Mouse (Mus musculus) heart, embryonic 15.5 days (tissue): ENCODE measurements around the gene Cd300lf. TPM values are rescaled to one million over a fixed set of nuclear protein-coding genes. Genes with fewer than 3 reads are reported as not detected.
A peak's percentile ranks its signal among the peaks of the same experiment; 100 is the strongest.

Source experiments
- ATAC-seq: fragments of 200-750 bp; cut with Nextera tagmentation; replicated peaks from 2 replicates; pipeline ENCODE4 v1.8.0; 2017; ENCODE audit warnings: low read depth, moderate TSS enrichment; ENCODE audit not compliant: insufficient number of reproducible peaks, insufficient read depth, low FRiP score
- H3K27ac ChIP-seq: fragments of 300-500 bp; sonication (generic); 2 replicates; pipeline ENCODE4 v1.5.1; 2015; ENCODE audit warnings: mild to moderate bottlenecking, inconsistent platforms
- H3K27me3 ChIP-seq: fragments of 300-500 bp; sonication (generic); 2 replicates; pipeline ENCODE4 v1.6.1; 2015; ENCODE audit warnings: inconsistent platforms
- H3K36me3 ChIP-seq: fragments of 300-500 bp; sonication (generic); 2 replicates; pipeline ENCODE4 v1.6.1; 2015; ENCODE audit warnings: mild to moderate bottlenecking, inconsistent platforms
- H3K4me1 ChIP-seq: fragments of 300-500 bp; sonication (generic); replicated peaks from 2 replicates; pipeline ENCODE4 v1.6.1; 2015; ENCODE audit warnings: inconsistent platforms
- H3K4me2 ChIP-seq: fragments of 300-500 bp; sonication (generic); 2 replicates; pipeline ENCODE4 v1.6.1; 2015; ENCODE audit warnings: inconsistent platforms, mild to moderate bottlenecking, moderate library complexity
- H3K4me3 ChIP-seq: fragments of 300-500 bp; sonication (generic); 2 replicates; pipeline ENCODE4 v1.5.1; 2015; ENCODE audit warnings: mild to moderate bottlenecking, inconsistent platforms
- H3K9ac ChIP-seq: fragments of 300-500 bp; sonication (generic); 2 replicates; pipeline ENCODE4 v1.6.1; 2015; ENCODE audit warnings: mild to moderate bottlenecking, inconsistent platforms
- H3K9me3 ChIP-seq: fragments of 300-500 bp; sonication (generic); replicated peaks from 2 replicates; pipeline ENCODE4 v1.6.1; 2016; ENCODE audit warnings: inconsistent platforms
- WGBS: fragments of 180-500 bp; shearing (Covaris S2); methylation state at CpG from one replicate; pipeline ENCODE4 v1.1.7; 2015; ENCODE audit warnings: mixed read lengths; 5-methylcytosine and 5-hydroxymethylcytosine counted together
- polyA plus RNA-seq: library from polyadenylated mRNA; unstranded; fragments of >200 nt; fragmentation: Nextera tagmentation; extraction: Ambion mirVana; gene quantifications from 2 replicates; pipeline ENCODE4 v1.2.1, GENCODE M21; 2015

The Cd300lf gene
- polyA plus RNA-seq, 1 experiment from 2014 or later = 0.37 TPM

DNA sequence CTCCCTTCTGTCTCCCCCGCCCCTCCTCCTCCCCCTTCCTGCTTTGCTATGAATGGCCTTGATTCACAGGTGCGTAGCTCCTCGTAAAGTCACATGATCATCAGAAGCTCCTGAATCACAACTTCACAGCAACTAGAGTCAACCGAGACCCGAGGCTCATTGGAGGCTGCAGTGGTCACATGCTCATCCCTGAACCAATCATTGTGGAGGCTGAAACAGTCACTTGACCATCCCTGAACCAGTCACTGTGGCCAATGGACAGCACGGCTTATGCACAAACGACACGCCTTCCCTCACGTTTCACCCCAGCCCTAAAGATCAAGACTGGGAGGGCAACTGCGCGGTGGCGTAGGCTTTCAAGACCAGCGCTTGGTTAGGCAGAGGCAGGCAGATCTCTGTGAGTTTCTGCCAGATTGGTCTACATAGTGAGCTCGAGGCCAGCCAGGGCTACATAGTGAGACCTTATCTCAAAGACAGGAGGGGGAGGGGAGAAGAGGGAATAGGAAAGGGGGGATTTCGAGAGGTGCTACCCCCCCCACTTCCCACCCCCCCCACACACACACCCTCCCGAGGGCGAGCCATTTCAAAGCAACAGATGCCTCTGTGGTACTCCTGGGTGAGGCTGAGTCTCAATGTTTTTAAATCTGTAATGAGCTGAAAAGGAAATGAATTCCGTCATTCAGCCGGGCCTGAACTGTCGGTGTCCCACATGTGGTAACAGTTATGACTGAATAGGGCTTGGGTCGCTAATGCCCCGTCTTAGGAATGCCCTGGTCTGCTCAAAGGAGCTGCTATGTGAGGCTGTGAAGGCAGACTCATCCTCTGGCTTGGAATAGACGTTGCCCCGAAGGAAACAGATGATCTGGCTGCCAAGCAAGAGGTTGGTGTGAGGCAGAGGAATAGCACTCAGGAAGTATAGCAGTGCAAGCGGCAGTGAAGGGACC, 30.1 kb downstream of the Cd300lf start:
- no peak for ATAC-seq
- WGBS = 76% methylated on average over 25 of the region's 25 CpGs

DNA sequence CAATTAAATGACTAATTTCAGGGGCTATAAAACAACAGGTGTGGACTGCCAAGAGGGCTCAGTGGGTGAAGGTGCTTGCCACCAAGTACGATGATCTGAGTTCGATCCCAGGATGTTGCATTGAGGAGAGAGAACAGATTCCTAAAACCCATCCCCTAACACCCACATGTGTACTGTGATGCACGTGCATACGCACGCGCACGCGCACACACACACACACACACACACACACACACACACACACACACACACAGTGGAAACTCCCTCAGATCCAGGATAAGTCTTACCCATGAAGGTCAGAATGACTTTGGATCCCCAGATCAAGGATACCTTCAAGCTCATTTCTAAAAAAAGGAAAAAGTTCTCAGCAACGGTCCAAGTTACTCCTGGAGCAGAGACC, 31.7 kb downstream of the Cd300lf start:
- no peak overlapping the region for H3K27ac ChIP-seq
- H3K9me3 ChIP-seq = no peaks in the 10 kb centered on the region
- 91% methylated on average over 9 of the region's 9 CpGs for WGBS
- no peaks in the 10 kb centered on the region for H3K4me1 ChIP-seq
- no peak overlapping the region for H3K9ac ChIP-seq
- H3K36me3 ChIP-seq = no peaks in the 10 kb centered on the region
- H3K4me2 ChIP-seq = no peak overlapping the region
- H3K27me3 ChIP-seq = no peaks in the 10 kb centered on the region
- no peak overlapping the region for H3K4me3 ChIP-seq
- no peak for ATAC-seq

More for the DNA sequence above, 30.1 kb downstream of the Cd300lf start:
- Histone ChIP-seq H3K36me3 (no peaks in the 10 kb centered on the region), H3K9me3 (no peaks in the 10 kb centered on the region), H3K27ac (no peak overlapping the region), H3K4me3 (no peak overlapping the region), H3K27me3 (no peaks in the 10 kb centered on the region), H3K4me1 (peaks cover 5% of the 10 kb centered on the region; the same call in 1 of the 2 replicates), H3K9ac (no peak overlapping the region), H3K4me2 (no peak overlapping the region)

DNA sequence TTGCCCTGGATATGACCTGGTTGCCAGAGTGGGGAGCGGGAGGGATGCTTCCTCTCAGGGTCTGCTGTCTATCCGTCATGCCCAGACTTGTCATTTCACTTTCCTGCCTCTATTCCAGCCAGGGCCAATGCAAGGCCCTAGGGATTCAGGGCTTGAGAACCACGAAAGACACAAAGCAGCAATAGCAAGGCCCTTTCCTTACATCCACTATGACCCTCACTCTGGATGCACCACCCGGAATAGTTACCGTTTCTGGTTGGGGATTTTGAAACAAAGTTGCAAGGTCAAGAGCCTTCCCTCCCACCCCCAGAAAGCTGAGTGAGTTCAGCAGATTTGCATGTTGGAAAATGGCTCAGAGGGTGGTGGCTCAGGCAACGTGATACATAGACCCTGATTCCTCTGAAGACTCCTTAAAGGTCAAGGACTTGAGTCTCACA, 32.2 kb downstream of the Cd300lf start:
- H3K4me3 ChIP-seq = no peak overlapping the region
- H3K9me3 ChIP-seq = no peaks in the 10 kb centered on the region
- H3K27ac ChIP-seq = no peak overlapping the region
- no peak for ATAC-seq
- H3K36me3 ChIP-seq = no peaks in the 10 kb centered on the region
- no peak overlapping the region for H3K4me2 ChIP-seq
- H3K27me3 ChIP-seq = no peaks in the 10 kb centered on the region
- 48% methylated on average over 6 of the region's 6 CpGs for WGBS
- no peaks in the 10 kb centered on the region for H3K4me1 ChIP-seq
- H3K9ac ChIP-seq = no peak overlapping the region

DNA sequence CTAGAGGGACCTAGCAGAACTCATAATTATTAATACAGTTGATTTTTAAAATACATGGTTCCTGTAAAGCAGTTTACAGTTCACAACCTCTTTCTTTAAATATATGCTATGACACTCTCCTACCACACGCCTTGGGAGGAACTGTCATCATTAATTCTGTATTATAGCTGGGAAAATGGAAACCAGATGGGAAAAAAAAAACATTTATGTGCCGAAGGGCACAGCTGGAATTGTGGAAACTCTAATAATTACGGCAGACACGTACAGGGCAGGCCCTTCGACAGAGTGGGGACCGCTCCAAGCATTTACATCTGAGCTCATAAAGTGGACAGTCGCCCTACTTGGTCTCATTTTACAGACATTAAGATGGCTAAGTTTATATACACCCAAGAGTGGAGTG, 33.1 kb downstream of the Cd300lf start:
- Histone ChIP-seq H3K9ac (no peak overlapping the region), H3K27me3 (no peaks in the 10 kb centered on the region), H3K4me2 (no peak overlapping the region), H3K9me3 (no peaks in the 10 kb centered on the region), H3K27ac (no peak overlapping the region), H3K36me3 (no peaks in the 10 kb centered on the region), H3K4me1 (no peaks in the 10 kb centered on the region), H3K4me3 (no peak overlapping the region)
- WGBS = 63% methylated on average over 7 of the region's 7 CpGs
- ATAC-seq = no peak

DNA sequence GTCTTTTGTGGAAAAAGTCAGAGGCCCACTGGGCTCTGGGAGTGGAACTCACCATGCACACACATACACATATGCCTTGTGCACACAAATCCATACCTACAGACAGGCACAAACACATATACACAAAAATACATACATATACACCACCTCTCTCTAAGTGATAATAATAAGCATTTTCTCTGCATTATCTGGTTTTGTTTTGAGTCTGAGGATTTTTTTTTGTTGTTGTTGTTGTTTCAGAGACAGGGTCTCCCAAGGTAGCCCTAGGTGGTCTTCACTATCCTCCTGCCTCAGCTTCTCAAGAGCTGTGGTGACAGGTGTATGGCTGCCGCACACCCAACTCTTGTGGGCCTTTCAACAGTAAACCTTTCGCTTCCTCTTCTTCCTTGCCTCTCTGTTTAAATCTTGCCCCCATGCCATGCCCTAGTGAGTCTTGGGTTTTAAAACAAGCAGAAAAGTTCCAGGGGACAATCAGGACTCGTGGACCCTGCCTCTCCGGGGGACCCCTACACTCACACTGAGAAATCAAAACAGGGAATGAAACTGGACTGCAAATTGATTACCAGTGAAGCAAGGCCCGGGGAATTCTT, 33.7 kb downstream of the Cd300lf start:
- H3K4me3 ChIP-seq = no peak overlapping the region
- no peaks in the 10 kb centered on the region for H3K4me1 ChIP-seq
- H3K9ac ChIP-seq = no peak overlapping the region
- 78% methylated on average over 5 of the region's 5 CpGs for WGBS
- ATAC-seq = no peak
- no peaks in the 10 kb centered on the region for H3K9me3 ChIP-seq
- H3K4me2 ChIP-seq = no peak overlapping the region
- H3K27me3 ChIP-seq = no peaks in the 10 kb centered on the region
- H3K36me3 ChIP-seq = no peaks in the 10 kb centered on the region
- H3K27ac ChIP-seq = no peak overlapping the region

DNA sequence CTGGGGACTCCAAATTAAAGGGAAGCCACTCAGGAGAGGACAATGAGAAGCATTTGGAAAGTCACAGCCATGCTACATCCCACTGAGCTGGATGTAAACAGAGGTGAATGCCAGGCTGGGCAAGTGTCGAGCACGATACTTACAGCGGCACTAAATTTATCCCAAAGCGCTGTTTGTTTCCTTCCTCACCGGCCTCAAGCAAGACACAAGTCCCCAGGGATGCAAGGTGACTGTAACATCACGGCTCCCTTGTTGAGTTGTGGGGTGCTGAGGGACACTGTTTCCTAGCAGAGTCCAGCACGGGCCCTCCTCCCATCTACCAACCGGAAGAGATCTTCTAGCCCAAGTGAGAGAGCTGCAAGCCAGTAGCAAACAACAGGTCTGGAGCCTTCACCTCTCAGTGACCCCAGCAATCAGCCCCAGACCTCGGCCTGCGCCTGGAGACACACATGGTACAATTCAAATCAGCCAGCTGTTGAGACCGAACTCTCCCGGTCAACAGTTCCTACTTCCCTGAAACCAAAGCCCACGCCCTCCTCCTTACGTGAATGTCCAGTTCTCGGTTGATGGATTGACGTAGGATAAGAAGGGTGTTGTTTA, 34.5 kb downstream of the Cd300lf start:
- WGBS = 43% methylated on average over 16 of the region's 16 CpGs
- no peak overlapping the region for H3K4me2 ChIP-seq
- H3K4me3 ChIP-seq = no peak overlapping the region
- no peak overlapping the region for H3K27ac ChIP-seq
- H3K9ac ChIP-seq = no peak overlapping the region
- no peaks in the 10 kb centered on the region for H3K36me3 ChIP-seq
- ATAC-seq = no peak
- H3K9me3 ChIP-seq = no peaks in the 10 kb centered on the region
- no peaks in the 10 kb centered on the region for H3K27me3 ChIP-seq
- no peaks in the 10 kb centered on the region for H3K4me1 ChIP-seq

DNA sequence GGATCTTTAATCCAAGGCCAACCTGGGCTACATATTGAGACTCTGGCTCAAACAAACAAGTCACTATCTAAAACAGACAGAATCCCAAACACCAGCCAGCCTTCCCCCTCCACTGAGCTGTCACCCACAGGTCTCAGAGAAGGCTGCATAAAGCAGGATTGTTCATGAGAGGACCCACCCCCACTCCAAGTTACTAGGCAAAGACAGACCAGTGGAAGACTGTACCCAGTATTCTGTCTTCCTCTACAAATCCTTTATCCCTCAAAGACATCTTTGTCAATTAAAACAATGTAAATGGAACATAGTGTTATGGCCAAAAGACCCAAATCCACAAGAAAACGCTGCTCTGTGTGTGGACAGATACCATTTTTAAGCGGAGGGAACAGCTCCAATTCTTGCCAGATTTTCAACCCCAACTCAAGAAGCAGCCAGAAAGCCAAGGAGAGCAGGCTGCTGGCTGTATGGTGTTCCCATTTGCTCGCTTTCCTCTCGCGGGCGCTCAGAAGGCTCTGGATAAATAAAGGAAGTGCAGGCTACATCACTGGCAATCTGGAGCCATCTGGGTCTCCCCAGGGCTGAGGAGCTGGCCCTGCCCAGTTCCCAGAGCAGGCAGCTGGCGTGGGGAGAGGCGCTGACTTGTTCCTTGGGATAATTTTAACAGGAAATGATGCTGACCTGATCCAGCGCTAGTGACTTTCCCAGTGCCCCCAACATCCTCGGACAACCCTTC, 35.4 kb downstream of the Cd300lf start:
- Histone ChIP-seq H3K9me3 (no peaks in the 10 kb centered on the region), H3K9ac (no peak overlapping the region), H3K4me2 (no peak overlapping the region), H3K4me1 (no peaks in the 10 kb centered on the region), H3K27me3 (no peaks in the 10 kb centered on the region), H3K4me3 (no peak overlapping the region), H3K27ac (no peak overlapping the region), H3K36me3 (no peaks in the 10 kb centered on the region)
- WGBS = 47% methylated on average over 10 of the region's 10 CpGs
- ATAC-seq = no peak

DNA sequence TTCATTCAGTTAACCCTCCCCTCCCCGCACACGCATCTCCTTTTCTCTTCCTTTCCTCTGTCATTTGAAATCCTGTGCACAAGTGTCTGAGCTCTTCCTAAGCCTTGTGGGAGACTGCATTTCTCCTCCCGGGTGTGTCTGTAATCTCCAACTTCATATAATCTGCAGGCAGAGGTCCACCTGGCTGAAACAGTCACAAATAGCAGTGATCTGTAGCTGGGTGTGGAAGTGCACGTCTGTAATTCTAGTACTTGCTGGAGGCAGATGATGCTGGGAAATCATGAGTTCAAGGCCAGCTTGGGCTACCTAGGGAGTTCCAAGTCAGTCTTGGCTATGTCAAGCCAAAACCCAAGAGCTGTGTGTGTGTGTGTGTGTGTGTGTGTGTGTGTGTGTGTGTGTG, 41.7 kb downstream of the Cd300lf start:
- H3K27me3 ChIP-seq = peaks cover 30% of the 10 kb centered on the region
- ATAC-seq = no peak
- H3K9ac ChIP-seq = no peak overlapping the region
- H3K4me2 ChIP-seq = peak overlapping the region; percentile 21; the same call in 1 of the 2 replicates
- no peak overlapping the region for H3K27ac ChIP-seq
- peaks cover 6% of the 10 kb centered on the region; the same call in 1 of the 2 replicates for H3K4me1 ChIP-seq
- 0 out of 2 replicates have a peak overlapping the region, but pooled peaks have one; percentile 2 for H3K4me3 ChIP-seq
- no peaks in the 10 kb centered on the region for H3K36me3 ChIP-seq
- no peaks in the 10 kb centered on the region for H3K9me3 ChIP-seq
- 23% methylated on average over 4 of the region's 4 CpGs for WGBS

DNA sequence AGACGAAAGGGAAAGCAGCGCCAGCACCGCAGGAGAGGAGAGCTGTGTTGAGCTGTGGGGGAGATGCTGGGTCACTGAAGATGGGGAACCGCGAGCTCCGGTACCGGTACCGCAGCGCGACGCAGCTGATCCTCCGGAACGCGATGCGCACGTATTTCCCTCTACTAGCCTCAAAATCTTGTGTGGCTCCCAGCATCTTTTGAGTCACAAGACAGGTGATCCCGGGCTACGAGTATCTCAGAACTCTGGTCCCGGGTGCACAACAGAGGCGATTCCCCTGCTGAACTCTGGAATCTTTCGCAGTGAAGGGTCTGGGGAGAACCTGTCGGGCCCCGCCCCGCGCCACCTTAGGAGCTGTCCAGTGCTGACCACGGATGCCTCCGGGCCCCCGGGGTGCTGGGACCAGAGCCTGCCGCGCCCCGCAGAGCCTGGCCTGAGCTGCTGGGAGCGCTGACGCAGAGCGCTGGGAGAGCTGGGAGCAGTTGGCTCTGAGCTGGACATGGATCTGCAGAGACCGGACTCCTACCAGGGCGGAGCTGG, 42.4 kb downstream of the Cd300lf start, which contains the start of gene Rab37:
Rab37 (plus strand) TSS at position 70 of the 540 bp plus-strand sequence.
- ATAC-seq = no peak
- Histone ChIP-seq H3K4me1 (peaks cover 6% of the 10 kb centered on the region; the same call in 1 of the 2 replicates), H3K36me3 (no peaks in the 10 kb centered on the region), H3K4me3 (0 out of 2 replicates have a peak within 1 kb of the TSS, but pooled peaks have one; percentile 2), H3K9ac (no peak within 1 kb of the TSS), H3K27me3 (peaks cover 37% of the 10 kb centered on the region), H3K9me3 (no peaks in the 10 kb centered on the region), H3K4me2 (peak within 1 kb of the TSS; percentile 21; the same call in 1 of the 2 replicates), H3K27ac (no peak within 1 kb of the TSS)
- 2% methylated on average over 36 of the region's 36 CpGs for WGBS

DNA sequence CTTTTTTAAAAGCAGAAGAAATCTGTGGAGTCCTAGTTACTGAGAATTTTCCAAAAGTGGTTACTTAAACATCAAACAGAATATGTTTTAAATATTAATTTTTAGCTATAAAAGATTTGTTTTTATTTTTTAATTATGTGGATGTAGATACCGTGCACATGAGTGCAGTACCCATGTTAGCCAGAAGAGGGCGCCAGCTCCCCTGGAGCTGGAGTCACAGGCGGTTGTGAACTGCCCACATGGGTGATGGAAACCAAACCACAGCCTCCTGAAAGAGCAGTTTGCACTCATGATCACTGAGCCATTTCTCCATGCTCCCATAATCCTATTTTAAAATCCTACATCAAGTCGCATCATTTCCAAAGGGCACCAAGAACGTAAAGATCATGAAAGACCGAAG, 43.9 kb downstream of the Cd300lf start:
- Histone ChIP-seq H3K27me3 (peaks cover 52% of the 10 kb centered on the region), H3K9me3 (no peaks in the 10 kb centered on the region), H3K4me1 (peaks cover 6% of the 10 kb centered on the region; the same call in 1 of the 2 replicates), H3K9ac (no peak overlapping the region), H3K27ac (no peak overlapping the region), H3K4me2 (no peak overlapping the region), H3K4me3 (no peak overlapping the region), H3K36me3 (no peaks in the 10 kb centered on the region)
- WGBS = 63% methylated on average over 6 of the region's 6 CpGs
- no peak for ATAC-seq
